Mouse (Mus musculus) myocyte (in vitro differentiated cells): Measurements from ENCODE around the gene Dach1.

Experiments
- E2F4 ChIP-seq: IDR thresholded peaks from one replicate; pipeline ENCODE4 v1.6.1; 2011; ENCODE audit warnings: mild to moderate bottlenecking, control low read depth, moderate library complexity; ENCODE audit not compliant: insufficient read depth
- POLR2A ChIP-seq: IDR thresholded peaks from one replicate; pipeline ENCODE4 v1.6.1; 2011; ENCODE audit warnings: low read depth, mild to moderate bottlenecking, control low read depth, moderate library complexity; ENCODE audit not compliant: insufficient read length
- TCF12 ChIP-seq: IDR thresholded peaks from one replicate; pipeline ENCODE4 v1.6.1; 2011; ENCODE audit warnings: mild to moderate bottlenecking, control low read depth; ENCODE audit not compliant: poor library complexity, insufficient read depth, severe bottlenecking

- TF ChIP-seq POLR2A (no peak), E2F4 (no peak), TCF12 (no peak)
Measured at GRCm38 (mm10) chr14:97964543-97965069, 205.0 kb downstream of the Dach1 start.
